Comparison of ENCODE assay signal across 2 mouse cellular contexts in the genomic region with DNA sequence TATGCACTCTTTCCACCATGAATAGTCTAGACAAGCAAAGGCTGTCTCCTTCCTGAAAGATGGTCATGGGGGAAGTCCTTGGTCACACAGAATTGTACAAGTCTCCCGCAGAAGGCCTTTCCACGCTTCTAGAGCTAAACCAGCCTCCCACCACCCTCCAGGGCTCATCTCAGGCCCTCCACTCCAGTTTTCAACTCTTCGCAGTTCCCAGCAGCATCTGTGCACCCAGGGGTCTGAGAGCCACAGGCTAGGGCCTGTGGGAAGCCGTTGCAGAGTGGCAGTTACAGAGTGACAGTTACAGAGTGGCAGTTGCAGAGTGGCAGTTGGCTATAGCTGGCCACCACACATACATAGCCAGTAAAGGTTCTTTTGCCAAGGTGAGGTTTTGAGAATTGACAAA. TPM values are rescaled to one million over a fixed set of nuclear protein-coding genes. Genes with fewer than 3 reads are reported as not detected.
"Had no signal": no experiment of that assay in that cellular context is flagged by ENCODE, and none has a peak within 500 bp of the region (broad histone marks: within the 10 kb centered on the region; RNA-seq: fewer than 3 reads in every experiment).

No protein-coding gene starts in this region.

RNA-seq across cellular contexts. Expression of a gene that starts 20.5 kb away (rescaled TPM):
- total RNA-seq: monocyte, adult 5-6 weeks had no signal

RNA-seq across cellular contexts. Expression of a gene that starts 23.4 kb away (rescaled TPM):
- total RNA-seq: megakaryocyte-erythroid progenitor cell, adult 5-6 weeks had no signal
